Mouse (Mus musculus): ENCODE measurements around the gene Sult1a1. TPM values are rescaled to one million over a fixed set of nuclear protein-coding genes. Genes with fewer than 3 reads are reported as not detected.
A peak's percentile ranks its signal among the peaks of the same experiment; 100 is the strongest.

The Sult1a1 gene
- 0.37 TPM in 1 of 2 replicates, not detected in the other for total RNA-seq (2017)

DNA sequence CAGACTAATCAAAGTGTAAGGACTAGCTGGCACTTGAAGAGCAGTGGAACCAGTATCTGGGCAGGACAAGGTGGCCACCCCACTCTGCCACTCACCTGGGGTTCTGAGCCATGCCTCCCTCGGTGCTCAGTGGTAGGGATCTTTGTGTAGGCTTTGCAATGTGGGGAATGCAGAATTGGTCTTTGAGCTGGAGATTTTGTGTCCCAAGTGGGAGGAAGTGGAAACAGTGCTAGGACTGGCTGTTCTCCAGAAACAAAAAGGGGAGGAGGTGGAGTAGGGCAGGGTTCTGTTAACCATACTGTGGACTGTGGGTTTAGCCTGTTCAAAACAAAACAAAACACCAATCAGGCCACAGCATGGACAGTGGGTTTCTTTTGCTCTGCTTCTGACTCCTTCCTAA, at the start of gene Sult1a1:
Sult1a1 (minus strand) TSS at position 226 of the 400 bp plus-strand sequence.
- ATAC-seq (replicated peaks; ENCODE audit: low read depth, poor library complexity, severe bottlenecking) = no peak

GRCm38 (mm10) chr7:126725667-126726066, 49.4 kb upstream of the Sult1a1 start:
- peak; percentile 55; the same call in 1 of the 2 replicates for ATAC-seq (replicated peaks; ENCODE audit: low read depth, poor library complexity, severe bottlenecking)

GRCm38 (mm10) chr7:126725077-126725476, 48.8 kb upstream of the Sult1a1 start:
- peak; percentile 72 for ATAC-seq (replicated peaks; ENCODE audit: low read depth, poor library complexity, severe bottlenecking)

DNA sequence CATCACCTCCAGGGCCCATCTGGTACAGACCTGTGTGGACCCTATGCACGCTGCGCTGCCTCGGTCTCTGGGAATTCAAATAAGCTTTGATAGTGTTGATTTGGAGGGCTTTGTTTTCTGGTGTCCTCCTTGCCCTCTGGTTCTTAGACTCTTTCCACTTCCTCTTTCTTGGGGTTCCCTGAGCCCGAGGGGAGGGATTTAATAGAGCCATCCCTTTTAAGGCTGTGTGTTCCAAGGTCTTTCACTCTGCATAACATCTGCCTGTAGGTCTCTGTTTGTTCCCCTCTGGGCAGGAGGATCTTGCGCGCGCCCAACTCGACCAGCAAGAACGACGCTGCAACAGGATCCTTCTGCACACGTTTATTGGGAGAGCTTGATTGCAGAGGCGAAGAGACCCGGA, 45.4 kb upstream of the Sult1a1 start:
- ATAC-seq (replicated peaks; ENCODE audit: low read depth, poor library complexity, severe bottlenecking) = peak; percentile 77

GRCm38 (mm10) chr7:126718787-126719337, 42.6 kb upstream of the Sult1a1 start:
- ATAC-seq (replicated peaks; ENCODE audit: low read depth, poor library complexity, severe bottlenecking) = peak; percentile 36; the same call in 1 of the 2 replicates

DNA sequence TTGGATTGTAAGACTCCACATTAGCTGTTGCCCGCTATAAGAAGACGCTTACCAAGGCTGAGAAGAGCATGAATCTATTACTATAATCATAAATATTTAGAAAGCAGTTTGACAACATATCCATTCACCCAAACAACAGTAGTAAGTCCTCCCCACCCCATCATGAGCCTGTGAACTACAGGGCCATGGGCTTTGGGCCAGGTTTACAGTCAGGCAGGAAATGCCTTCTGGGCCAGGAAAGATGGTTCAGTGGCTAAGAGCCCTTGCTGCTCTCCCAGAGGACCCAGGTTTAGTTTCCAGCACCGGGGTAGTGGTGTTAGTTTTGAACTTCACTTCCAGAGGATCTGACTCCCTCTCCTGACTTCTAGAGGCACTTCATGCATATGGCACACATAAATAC, 41.3 kb upstream of the Sult1a1 start:
- ATAC-seq (replicated peaks; ENCODE audit: low read depth, poor library complexity, severe bottlenecking) = no peak

- no peak for ATAC-seq (replicated peaks; ENCODE audit: low read depth, poor library complexity, severe bottlenecking)
Observed at GRCm38 (mm10) chr7:126715679-126716078, 39.4 kb upstream of the Sult1a1 start.

DNA sequence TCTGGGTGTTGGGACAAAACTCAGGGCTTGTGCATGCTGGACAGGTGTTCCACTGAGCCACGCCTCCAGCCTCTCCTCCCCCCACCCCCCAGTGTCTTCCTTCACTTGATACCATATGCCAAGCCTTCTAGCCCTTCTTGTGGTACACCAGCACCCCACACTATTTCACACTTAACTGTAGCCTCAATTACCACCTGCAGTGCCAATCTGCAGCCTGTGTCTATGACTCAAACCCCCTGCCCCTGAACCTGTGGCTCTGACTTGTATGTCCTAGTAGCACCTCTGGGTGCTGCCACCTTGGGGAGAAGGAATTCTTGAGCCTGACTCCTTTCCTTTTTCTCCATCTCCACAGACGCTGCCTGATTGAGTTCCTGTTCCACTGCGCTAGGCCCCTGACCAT, 35.7 kb upstream of the Sult1a1 start:
- no peak for ATAC-seq (replicated peaks; ENCODE audit: low read depth, poor library complexity, severe bottlenecking)

DNA sequence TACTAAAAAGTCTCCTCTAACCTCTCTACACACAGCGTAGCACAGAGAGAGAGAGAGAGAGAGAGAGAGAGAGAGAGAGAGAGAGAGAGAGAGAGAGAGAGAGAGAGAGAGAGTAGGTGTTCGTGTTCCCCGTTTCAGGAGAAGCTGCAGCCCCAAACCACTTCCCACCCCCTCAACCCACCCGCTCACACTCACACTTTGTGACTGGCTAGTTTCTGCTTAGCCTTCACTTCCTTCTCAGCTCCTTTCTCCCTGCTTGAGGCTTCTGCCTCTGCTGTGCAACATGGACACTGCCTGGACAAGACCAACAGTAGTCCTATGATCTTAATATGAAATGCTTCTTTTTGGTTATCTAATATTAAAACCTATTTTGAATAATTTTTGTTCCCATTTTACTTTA, 34.0 kb upstream of the Sult1a1 start:
- ATAC-seq (replicated peaks; ENCODE audit: low read depth, poor library complexity, severe bottlenecking) = peak; percentile 53; the same call in 1 of the 2 replicates

DNA sequence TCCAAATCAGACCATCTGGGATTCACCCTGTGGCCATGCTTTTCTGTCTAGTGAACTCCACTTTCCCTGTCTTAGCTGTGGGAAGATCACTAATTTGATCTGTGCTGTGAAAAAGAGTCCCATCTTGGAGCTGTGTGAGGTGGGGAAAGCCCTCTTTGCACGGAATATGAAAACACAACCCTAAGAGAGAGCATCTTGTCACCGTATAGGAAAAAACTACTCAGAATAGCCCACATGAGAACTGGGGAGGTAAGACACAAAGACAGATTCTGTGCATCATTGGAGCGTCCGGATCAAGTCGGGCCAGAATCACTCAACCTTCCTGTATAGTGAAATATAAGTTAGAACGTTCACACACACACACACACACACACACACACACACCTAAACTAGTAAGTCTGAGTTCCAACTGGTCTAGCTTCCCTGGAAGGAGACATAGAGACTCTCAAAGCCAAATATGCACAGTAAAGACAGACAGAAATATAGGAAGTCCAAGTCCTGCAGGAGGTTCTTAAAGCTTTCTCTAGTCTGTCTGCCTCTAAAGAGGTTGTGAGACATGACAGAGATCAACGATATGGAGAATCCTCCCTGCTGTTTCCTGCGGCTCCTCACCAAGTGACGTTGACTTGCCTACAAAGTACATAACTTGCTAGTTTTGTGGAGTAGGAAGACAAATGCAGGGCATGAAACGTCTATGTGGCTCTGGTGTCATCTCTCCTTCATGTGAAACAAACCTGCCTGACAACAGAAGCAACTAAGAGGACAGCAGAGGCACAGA, 32.1 kb upstream of the Sult1a1 start:
- ATAC-seq (replicated peaks; ENCODE audit: low read depth, poor library complexity, severe bottlenecking) = no peak

- peak; percentile 29 for ATAC-seq (replicated peaks; ENCODE audit: low read depth, poor library complexity, severe bottlenecking)
Observed at GRCm38 (mm10) chr7:126707442-126708174, 31.4 kb upstream of the Sult1a1 start, which contains the start of gene Coro1a. TSS of gene Coro1a (minus strand) at chr7:126707787.

DNA sequence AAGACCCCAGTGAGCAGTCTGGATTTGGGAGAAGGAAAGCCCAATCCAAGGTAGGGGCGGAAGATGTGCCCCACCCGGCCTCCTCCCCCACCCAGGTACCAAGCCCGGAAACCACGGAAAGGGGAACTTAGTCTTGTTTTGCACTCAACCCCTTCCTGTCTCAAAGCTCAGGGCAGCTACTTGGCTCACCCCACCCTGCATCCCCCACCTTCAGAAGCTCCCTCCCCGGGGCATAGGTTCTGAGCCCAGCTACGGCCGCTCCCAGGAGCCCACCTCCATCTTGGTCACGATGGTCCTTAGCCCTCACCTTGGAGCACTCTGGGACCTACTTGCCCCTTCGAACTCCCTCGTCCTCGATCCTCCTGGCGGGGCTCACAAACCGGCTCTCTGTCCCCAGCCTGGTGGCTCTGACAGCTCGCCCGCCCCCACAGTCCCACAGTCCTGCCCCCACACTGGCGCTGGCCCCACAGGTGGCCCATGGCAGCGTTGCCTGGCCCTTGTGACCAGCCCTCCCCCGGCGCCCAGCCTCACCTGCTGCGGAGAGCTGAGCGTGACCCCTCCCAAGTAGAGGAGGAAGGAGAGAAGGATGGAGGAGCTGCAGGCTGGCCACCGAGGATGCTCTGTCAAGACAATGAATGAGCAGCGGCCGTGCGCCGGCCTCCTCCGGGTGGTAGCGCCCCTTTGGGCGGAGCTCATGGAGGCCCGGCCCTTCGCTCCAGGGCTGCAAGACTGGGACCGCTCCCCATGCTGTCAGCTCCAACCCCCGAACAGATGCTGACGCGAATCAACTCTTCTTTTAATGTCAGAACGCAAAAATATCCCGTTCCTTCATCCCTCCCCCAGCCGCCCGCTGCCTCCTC, 28.1 kb upstream of the Sult1a1 start:
- ATAC-seq (replicated peaks; ENCODE audit: low read depth, poor library complexity, severe bottlenecking) = peak; percentile 57

DNA sequence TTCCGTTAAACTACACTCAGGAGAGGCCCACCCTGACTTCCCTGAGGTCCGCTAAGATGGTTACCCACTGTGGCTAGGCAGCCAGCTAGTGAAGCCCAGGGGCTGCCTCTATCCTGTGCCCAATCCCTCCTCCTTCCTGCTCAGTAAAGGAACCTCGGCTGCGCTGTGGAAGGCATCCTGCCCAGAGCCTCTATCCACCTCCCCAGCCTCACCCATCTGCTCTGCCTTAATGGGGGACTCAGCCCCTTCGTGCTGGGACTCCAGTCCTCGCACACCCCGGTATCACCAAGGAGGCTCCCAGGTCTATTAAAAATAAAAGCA, 27.5 kb upstream of the Sult1a1 start:
- 0 out of 2 replicates have a peak, but pooled peaks have one; percentile 5 for ATAC-seq (replicated peaks; ENCODE audit: low read depth, poor library complexity, severe bottlenecking)

DNA sequence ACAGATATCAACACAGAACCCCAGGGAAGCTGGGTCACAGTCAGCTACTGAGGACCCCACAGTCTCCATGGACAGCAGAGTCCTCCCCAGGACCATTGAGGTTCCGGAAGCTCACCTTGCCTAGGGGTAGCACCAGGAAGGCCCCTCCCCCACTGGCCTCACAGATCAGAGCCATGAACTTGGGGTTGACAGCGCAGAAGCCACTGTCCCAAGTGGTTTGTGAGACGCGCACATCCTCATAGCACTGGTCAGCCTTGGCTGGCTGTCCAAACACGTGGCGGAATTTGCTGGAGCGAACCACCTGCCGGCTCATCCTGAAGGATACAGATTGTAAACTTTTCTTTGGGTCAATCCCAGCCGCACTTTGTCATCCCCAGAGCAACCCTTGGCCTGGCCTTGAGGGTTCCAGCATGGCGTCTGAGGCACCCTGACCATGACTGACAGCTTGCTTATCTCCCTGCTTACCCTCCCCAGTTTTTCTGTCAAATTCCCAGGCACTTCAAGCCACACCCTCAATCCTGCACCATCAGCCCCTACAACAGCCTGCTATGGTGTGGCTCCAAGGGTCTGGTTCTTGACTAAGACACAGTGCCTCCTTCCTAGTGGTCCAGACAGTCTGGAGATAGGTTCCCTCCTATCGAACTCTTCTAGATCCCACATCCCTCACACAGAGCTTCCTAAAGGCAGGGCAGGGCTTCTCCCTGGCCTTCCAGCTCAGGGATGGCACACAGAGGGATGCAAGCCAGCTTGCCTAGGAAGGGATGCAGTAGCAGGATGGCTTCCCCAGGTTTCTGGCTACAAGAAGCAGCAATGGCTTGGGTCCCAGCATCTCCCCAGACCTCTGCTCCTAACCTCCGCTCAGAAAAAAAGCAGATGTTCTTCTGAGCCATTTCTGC, 26.9 kb upstream of the Sult1a1 start:
- no peak for ATAC-seq (replicated peaks; ENCODE audit: low read depth, poor library complexity, severe bottlenecking)

GRCm38 (mm10) chr7:126702358-126702757, 26.1 kb upstream of the Sult1a1 start:
- ATAC-seq (replicated peaks; ENCODE audit: low read depth, poor library complexity, severe bottlenecking) = peak; percentile 54

DNA sequence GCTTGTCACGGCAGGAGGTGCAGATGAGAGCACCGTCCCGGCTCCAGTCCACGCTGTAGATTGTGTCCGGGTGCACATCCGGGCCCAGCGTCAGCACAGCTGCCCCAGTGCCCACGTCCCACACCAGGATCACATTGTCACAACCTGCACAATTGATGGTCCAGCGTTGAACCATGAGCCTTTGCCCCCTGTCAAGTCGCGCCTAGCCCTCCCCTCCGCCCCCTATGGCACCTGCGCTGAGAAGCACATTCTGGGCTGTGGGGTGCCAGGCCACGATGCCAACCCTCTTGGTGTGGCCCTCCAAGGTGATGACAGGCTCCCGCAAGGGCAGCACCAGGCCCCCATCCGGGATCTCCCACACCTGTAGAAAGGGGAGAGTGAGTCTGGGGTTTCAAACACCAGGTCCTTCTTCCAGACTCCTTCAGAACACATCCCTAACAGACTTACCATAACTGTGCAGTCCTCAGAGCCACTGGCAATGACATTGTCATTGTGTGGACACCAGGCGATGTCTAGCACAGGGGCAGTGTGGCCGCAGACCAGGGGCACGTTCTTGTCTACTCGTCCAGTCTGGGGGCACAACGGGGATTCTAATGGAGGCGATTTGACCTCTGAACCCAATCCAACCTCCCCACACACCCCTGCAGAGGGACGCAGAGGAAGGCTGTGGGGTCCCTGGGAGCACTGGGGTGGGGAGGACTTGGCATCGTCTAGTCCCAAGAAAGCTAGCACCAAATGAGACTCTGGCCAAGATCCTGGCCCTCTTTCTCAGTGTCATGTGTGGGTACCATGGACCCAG, 25.5 kb upstream of the Sult1a1 start:
- no peak for ATAC-seq (replicated peaks; ENCODE audit: low read depth, poor library complexity, severe bottlenecking)

GRCm38 (mm10) chr7:126701070-126701469, 24.8 kb upstream of the Sult1a1 start:
- peak; percentile 49 for ATAC-seq (replicated peaks; ENCODE audit: low read depth, poor library complexity, severe bottlenecking)

Measured in common myeloid progenitor, adult 5-6 weeks (primary cell).